Mouse (Mus musculus): ENCODE data around the gene Fbxo24. TPM values are rescaled to one million over a fixed set of nuclear protein-coding genes. Genes with fewer than 3 reads are reported as not detected.

The Fbxo24 gene
- polyA plus RNA-seq, 1 experiment from 2014 or later: 0.16 TPM

- no peak overlapping the region for H3K4me3 ChIP-seq (replicated peaks)
- H3K27ac ChIP-seq: peak overlapping the region; percentile 56; the same call in 1 of the 2 replicates
- peaks cover 57% of the 10 kb centered on the region for H3K4me1 ChIP-seq
- 0 out of 2 replicates have a peak, but pooled peaks cover 4% of the 10 kb centered on the region for H3K27me3 ChIP-seq
- H3K9ac ChIP-seq: no peak overlapping the region
- WGBS: 70% methylated on average over 5 of the region's 5 CpGs
- H3K36me3 ChIP-seq: no peaks in the 10 kb centered on the region
- H3K9me3 ChIP-seq (replicated peaks): no peaks in the 10 kb centered on the region
- no peak for ATAC-seq (replicated peaks; ENCODE audit: low FRiP score)
- H3K4me2 ChIP-seq: no peak overlapping the region
Observed at GRCm38 (mm10) chr5:137613076-137613475, 15.7 kb downstream of the Fbxo24 start.

GRCm38 (mm10) chr5:137611245-137611602, 17.6 kb downstream of the Fbxo24 start:
- Histone ChIP-seq H3K9ac (peak overlapping the region; percentile 31), H3K27ac (peak overlapping the region; percentile 96), H3K27me3 (no peaks in the 10 kb centered on the region), H3K4me2 (peak overlapping the region; percentile 56), H3K36me3 (peaks cover 12% of the 10 kb centered on the region), H3K4me1 (peaks cover 62% of the 10 kb centered on the region), H3K4me3 (replicated peaks) (peak overlapping the region; percentile 43), H3K9me3 (replicated peaks) (no peaks in the 10 kb centered on the region)
- peak; percentile 67 for ATAC-seq (replicated peaks; ENCODE audit: low FRiP score)
- WGBS: 3% methylated on average over 6 of the region's 6 CpGs

- Histone ChIP-seq H3K4me3 (replicated peaks) (peak overlapping the region; percentile 43), H3K4me2 (peak overlapping the region; percentile 56), H3K9ac (peak overlapping the region; percentile 31), H3K4me1 (peaks cover 62% of the 10 kb centered on the region), H3K27ac (peak overlapping the region; percentile 96), H3K36me3 (peaks cover 18% of the 10 kb centered on the region), H3K9me3 (replicated peaks) (no peaks in the 10 kb centered on the region), H3K27me3 (no peaks in the 10 kb centered on the region)
- peak; percentile 57 for ATAC-seq (replicated peaks; ENCODE audit: low FRiP score)
- WGBS: 10% methylated on average over 12 of the region's 12 CpGs
Observed at GRCm38 (mm10) chr5:137610548-137611244, 18.1 kb downstream of the Fbxo24 start.

GRCm38 (mm10) chr5:137610056-137610455, 18.7 kb downstream of the Fbxo24 start:
- Histone ChIP-seq H3K9ac (peak overlapping the region; percentile 31; the same call in 1 of the 2 replicates), H3K4me2 (peak overlapping the region; percentile 56), H3K36me3 (peaks cover 24% of the 10 kb centered on the region), H3K4me3 (replicated peaks) (peak overlapping the region; percentile 43), H3K9me3 (replicated peaks) (no peaks in the 10 kb centered on the region), H3K4me1 (peaks cover 62% of the 10 kb centered on the region), H3K27me3 (no peaks in the 10 kb centered on the region), H3K27ac (peak overlapping the region; percentile 96)
- ATAC-seq (replicated peaks; ENCODE audit: low FRiP score): no peak
- 52% methylated on average over 4 of the region's 4 CpGs for whole genome bisulfite sequencing

GRCm38 (mm10) chr5:137609292-137609691, 19.5 kb downstream of the Fbxo24 start:
- peak overlapping the region; percentile 56 for H3K4me2 ChIP-seq
- ATAC-seq (replicated peaks; ENCODE audit: low FRiP score): no peak
- 56% methylated on average over 3 of the region's 3 CpGs for WGBS
- H3K4me3 ChIP-seq (replicated peaks): peak overlapping the region; percentile 43
- no peaks in the 10 kb centered on the region for H3K27me3 ChIP-seq
- H3K9me3 ChIP-seq (replicated peaks): no peaks in the 10 kb centered on the region
- H3K27ac ChIP-seq: no peak overlapping the region
- H3K9ac ChIP-seq: no peak overlapping the region; the same call in 1 of the 2 replicates
- H3K4me1 ChIP-seq: peaks cover 62% of the 10 kb centered on the region
- H3K36me3 ChIP-seq: peaks cover 28% of the 10 kb centered on the region

- peak overlapping the region; percentile 56 for H3K4me2 ChIP-seq
- H3K9me3 ChIP-seq (replicated peaks): no peaks in the 10 kb centered on the region
- H3K27me3 ChIP-seq: no peaks in the 10 kb centered on the region
- no peak overlapping the region for H3K27ac ChIP-seq
- H3K9ac ChIP-seq: peak overlapping the region; percentile 22; the same call in 1 of the 2 replicates
- WGBS: 14% methylated on average over 23 of the region's 23 CpGs
- no peak for ATAC-seq (replicated peaks; ENCODE audit: low FRiP score)
- H3K4me3 ChIP-seq (replicated peaks): peak overlapping the region; percentile 43
- H3K4me1 ChIP-seq: peaks cover 64% of the 10 kb centered on the region
- H3K36me3 ChIP-seq: peaks cover 28% of the 10 kb centered on the region
Observed at GRCm38 (mm10) chr5:137608654-137609190, 20.1 kb downstream of the Fbxo24 start.

- peak overlapping the region; percentile 56 for H3K4me2 ChIP-seq
- 0 out of 2 replicates have a peak overlapping the region, but pooled peaks have one; percentile 22 for H3K9ac ChIP-seq
- peak overlapping the region; percentile 43 for H3K4me3 ChIP-seq (replicated peaks)
- no peaks in the 10 kb centered on the region for H3K27me3 ChIP-seq
- peaks cover 60% of the 10 kb centered on the region for H3K4me1 ChIP-seq
- 19% methylated on average over 25 of the region's 26 CpGs for WGBS
- H3K9me3 ChIP-seq (replicated peaks): no peaks in the 10 kb centered on the region
- ATAC-seq (replicated peaks; ENCODE audit: low FRiP score): no peak
- no peak overlapping the region for H3K27ac ChIP-seq
- peaks cover 28% of the 10 kb centered on the region for H3K36me3 ChIP-seq
Observed at GRCm38 (mm10) chr5:137607860-137608653, 20.7 kb downstream of the Fbxo24 start.

- Histone ChIP-seq H3K36me3 (peaks cover 28% of the 10 kb centered on the region), H3K4me2 (peak overlapping the region; percentile 94), H3K4me1 (peaks cover 38% of the 10 kb centered on the region), H3K4me3 (replicated peaks) (peak overlapping the region; percentile 78), H3K27ac (peak overlapping the region; percentile 94), H3K9ac (peak overlapping the region; percentile 45), H3K27me3 (no peaks in the 10 kb centered on the region), H3K9me3 (replicated peaks) (no peaks in the 10 kb centered on the region)
- under 1% methylated on average over 22 of the region's 22 CpGs for WGBS
- ATAC-seq (replicated peaks; ENCODE audit: low FRiP score): no peak
Observed at GRCm38 (mm10) chr5:137601365-137601729, 27.5 kb downstream of the Fbxo24 start.

- Histone ChIP-seq H3K9ac (peak within 1 kb of the TSS; percentile 86), H3K36me3 (peaks cover 22% of the 10 kb centered on the region), H3K27me3 (no peaks in the 10 kb centered on the region), H3K4me1 (peaks cover 38% of the 10 kb centered on the region), H3K4me2 (peak within 1 kb of the TSS; percentile 94), H3K27ac (peak within 1 kb of the TSS; percentile 94), H3K4me3 (replicated peaks) (peak within 1 kb of the TSS; percentile 78), H3K9me3 (replicated peaks) (no peaks in the 10 kb centered on the region)
- under 1% methylated on average over 41 of the region's 41 CpGs for WGBS
- ATAC-seq (replicated peaks; ENCODE audit: low FRiP score): peak; percentile 93
Observed at GRCm38 (mm10) chr5:137600619-137601364, 28.0 kb downstream of the Fbxo24 start, which contains the start of gene Mospd3. Gene Mospd3 (minus strand): TSS chr5:137601058.

- Histone ChIP-seq H3K27ac (peak overlapping the region; percentile 94), H3K4me2 (peak overlapping the region; percentile 94), H3K36me3 (peaks cover 17% of the 10 kb centered on the region), H3K9ac (peak overlapping the region; percentile 86), H3K4me1 (peaks cover 38% of the 10 kb centered on the region), H3K4me3 (replicated peaks) (peak overlapping the region; percentile 78), H3K27me3 (no peaks in the 10 kb centered on the region), H3K9me3 (replicated peaks) (no peaks in the 10 kb centered on the region)
- 1% methylated on average over 19 of the region's 19 CpGs for WGBS
- peak; percentile 60 for ATAC-seq (replicated peaks; ENCODE audit: low FRiP score)
Observed at GRCm38 (mm10) chr5:137600281-137600618, 28.6 kb downstream of the Fbxo24 start.

GRCm38 (mm10) chr5:137599600-137599999, 29.2 kb downstream of the Fbxo24 start:
- peak overlapping the region; percentile 78 for H3K4me3 ChIP-seq (replicated peaks)
- H3K4me1 ChIP-seq: peaks cover 38% of the 10 kb centered on the region
- peak overlapping the region; percentile 94 for H3K4me2 ChIP-seq
- 33% methylated on average over 9 of the region's 9 CpGs for WGBS
- peak overlapping the region; percentile 94 for H3K27ac ChIP-seq
- ATAC-seq (replicated peaks; ENCODE audit: low FRiP score): no peak
- no peaks in the 10 kb centered on the region for H3K27me3 ChIP-seq
- peak overlapping the region; percentile 86 for H3K9ac ChIP-seq
- peaks cover 11% of the 10 kb centered on the region for H3K36me3 ChIP-seq
- H3K9me3 ChIP-seq (replicated peaks): no peaks in the 10 kb centered on the region
